Mouse (Mus musculus): Measurements from ENCODE around the gene Lsm10. TPM values are rescaled to one million over a fixed set of nuclear protein-coding genes. Genes with fewer than 3 reads are reported as not detected.

The Lsm10 gene
- total RNA-seq, 2 experiments from 2014 or later = 7.4 to 10.8 TPM

GRCm38 (mm10) chr4:126118651-126119050 is 22.2 kb downstream of the Lsm10 start:
- DNase-seq (ENCODE audit: low spot score) = no peak

- no peak for DNase-seq (ENCODE audit: low spot score)
Observed at GRCm38 (mm10) chr4:126119051-126119450, 22.6 kb downstream of the Lsm10 start.

GRCm38 (mm10) chr4:126120052-126120451 is 23.6 kb downstream of the Lsm10 start:
- peak; percentile 50 for DNase-seq (ENCODE audit: low spot score)

- no peak for DNase-seq (ENCODE audit: low spot score)
Observed at GRCm38 (mm10) chr4:126120506-126120905, 24.1 kb downstream of the Lsm10 start.

GRCm38 (mm10) chr4:126123309-126124040 is 27.1 kb downstream of the Lsm10 start:
- DNase-seq (ENCODE audit: low spot score) = no peak

- no peak for DNase-seq (ENCODE audit: low spot score)
Observed at GRCm38 (mm10) chr4:126130502-126130901, 34.1 kb downstream of the Lsm10 start.

- no peak for DNase-seq (ENCODE audit: low spot score)
Observed at GRCm38 (mm10) chr4:126131290-126132121, 35.1 kb downstream of the Lsm10 start.

GRCm38 (mm10) chr4:126132636-126133264 is 36.3 kb downstream of the Lsm10 start:
- DNase-seq (ENCODE audit: low spot score) = no peak

- DNase-seq (ENCODE audit: low spot score) = no peak
Observed at GRCm38 (mm10) chr4:126134236-126134635, 37.8 kb downstream of the Lsm10 start.

GRCm38 (mm10) chr4:126134639-126135038 is 38.2 kb downstream of the Lsm10 start:
- DNase-seq (ENCODE audit: low spot score) = no peak

GRCm38 (mm10) chr4:126137773-126138172 is 41.4 kb downstream of the Lsm10 start:
- DNase-seq (ENCODE audit: low spot score) = no peak

- no peak for DNase-seq (ENCODE audit: low spot score)
Observed at GRCm38 (mm10) chr4:126141021-126141420, 44.6 kb downstream of the Lsm10 start.

GRCm38 (mm10) chr4:126145396-126145795 is 49.0 kb downstream of the Lsm10 start:
- no peak for DNase-seq (ENCODE audit: low spot score)

GRCm38 (mm10) chr4:126146974-126147532 is 50.6 kb downstream of the Lsm10 start:
- DNase-seq (ENCODE audit: low spot score) = no peak

GRCm38 (mm10) chr4:126147533-126148160 is 51.2 kb downstream of the Lsm10 start, which contains the start of gene Eva1b:
Eva1b (plus strand) TSS chr4:126147744.
- DNase-seq (ENCODE audit: low spot score) = peak; percentile 16

Other genes with a start within 250 kb of the Lsm10 start
- under 1 TPM; 0.30 to 0.31 TPM for gene Csf3r, start 72.1 kb upstream of the Lsm10 start, total RNA-seq (2021)
- 10 to 100 TPM; 79.5 to 80.7 TPM for gene Mrps15, start 49.7 kb upstream of the Lsm10 start, total RNA-seq (2021)
- 1 to 10 TPM; 3.1 TPM for gene Oscp1, start 38.1 kb upstream of the Lsm10 start, total RNA-seq (2021)
- gene Stk40, start 7.3 kb downstream of the Lsm10 start, total RNA-seq (2021) = 100 to 1,000 TPM; 113 to 127 TPM
- gene Eva1b, start 51.1 kb downstream of the Lsm10 start, total RNA-seq (2021) = 1 to 10 TPM; 2.1 to 3.3 TPM
- gene Sh3d21, start 66.9 kb downstream of the Lsm10 start, total RNA-seq (2021) = under 1 TPM; 0.62 to 0.83 TPM
- gene Thrap3, start 106.1 kb downstream of the Lsm10 start, total RNA-seq (2021) = 100 to 1,000 TPM in 1 of 2 experiments, 10 to 100 TPM in 1; 94.1 to 101 TPM
- 100 to 1,000 TPM; 185 to 200 TPM for gene Map7d1, start 159.7 kb downstream of the Lsm10 start, total RNA-seq (2021)
- 10 to 100 TPM; 21.0 to 26.8 TPM for gene Trappc3, start 165.7 kb downstream of the Lsm10 start, total RNA-seq (2021)
- gene Col8a2, start 190.2 kb downstream of the Lsm10 start, total RNA-seq (2021) = 1 to 10 TPM in 1 of 2 experiments, under 1 TPM in 1; 0.89 to 1.4 TPM
- 1 to 10 TPM; 6.7 to 8.7 TPM for gene Adprhl2, start 225.1 kb downstream of the Lsm10 start, total RNA-seq (2021)
- gene Tekt2, start 229.1 kb downstream of the Lsm10 start, total RNA-seq (2021) = under 1 TPM; 0.62 to 0.66 TPM

Data from gastrocnemius, adult 18-20 months (tissue).